Mouse (Mus musculus): ENCODE measurements around the gene Slc39a2.

- TF ChIP-seq CTCF (IDR thresholded peaks at IDR 0.05; ENCODE audit: low read depth) (no peak), EP300 (optimal IDR thresholded peaks at IDR 0.05) (no peak)
These were observed 11.1 kb downstream of the Slc39a2 start for GRCm38 (mm10) chr14:51903782-51904181.
